Mouse (Mus musculus): Measurements from ENCODE around the gene Gm49403.

- TF ChIP-seq CTCF (IDR thresholded peaks at IDR 0.05; ENCODE audit: low read depth) (no peak), EP300 (IDR thresholded peaks at IDR 0.05; ENCODE audit: low read depth) (no peak)
Observed at GRCm38 (mm10) chr19:8888511-8889385, 5.0 kb downstream of the Gm49403 start, which contains the start of the genes 1810009A15Rik and Gm49416.

All from heart, postnatal 0 days (tissue).